Mouse (Mus musculus): Measurements from ENCODE around the gene Sarnp. TPM values are rescaled to one million over a fixed set of nuclear protein-coding genes. Genes with fewer than 3 reads are reported as not detected.
A peak's percentile ranks its signal among the peaks of the same experiment; 100 is the strongest.
"Not testable (repeated sequence)": the region's sequence is repeated elsewhere in the genome, so short reads cannot be mapped to it uniquely, and the experiment has no call there.

Gene Sarnp
- polyA plus RNA-seq, 1 experiment from 2014 or later: 146 TPM

DNA sequence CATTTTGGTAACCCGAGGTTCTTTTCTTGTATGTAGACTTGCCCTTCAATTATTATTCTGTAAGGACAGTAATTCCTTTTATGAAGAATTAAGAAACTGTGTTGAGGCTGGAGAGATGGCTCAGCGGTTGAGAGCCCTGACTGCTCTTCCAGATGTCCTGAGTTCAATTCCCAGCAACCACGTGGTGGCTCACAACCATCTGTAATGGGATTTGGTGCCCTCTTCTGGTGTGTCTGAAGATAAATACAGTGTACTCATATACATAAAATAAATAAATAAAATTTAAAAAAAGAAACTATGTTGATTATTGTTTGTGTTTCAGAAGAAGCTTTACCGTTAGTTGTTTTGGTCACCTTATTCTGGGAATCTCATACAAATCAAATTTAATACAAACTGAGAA is 6.0 kb downstream of the Sarnp start:
- H3K27ac ChIP-seq (replicated peaks); H3K9ac ChIP-seq; H3K27me3 ChIP-seq; ATAC-seq (ENCODE audit: low FRiP score, low read depth); H3K9me3 ChIP-seq: not testable (repeated sequence)
- H3K4me3 ChIP-seq: peak overlapping the region; percentile 55
- peak overlapping the region; percentile 74 for H3K4me2 ChIP-seq
- peaks cover 20% of the 10 kb centered on the region for H3K4me1 ChIP-seq (replicated peaks)
- WGBS: 78% methylated on average over 4 of the region's 4 CpGs
- peaks cover 17% of the 10 kb centered on the region for H3K36me3 ChIP-seq

DNA sequence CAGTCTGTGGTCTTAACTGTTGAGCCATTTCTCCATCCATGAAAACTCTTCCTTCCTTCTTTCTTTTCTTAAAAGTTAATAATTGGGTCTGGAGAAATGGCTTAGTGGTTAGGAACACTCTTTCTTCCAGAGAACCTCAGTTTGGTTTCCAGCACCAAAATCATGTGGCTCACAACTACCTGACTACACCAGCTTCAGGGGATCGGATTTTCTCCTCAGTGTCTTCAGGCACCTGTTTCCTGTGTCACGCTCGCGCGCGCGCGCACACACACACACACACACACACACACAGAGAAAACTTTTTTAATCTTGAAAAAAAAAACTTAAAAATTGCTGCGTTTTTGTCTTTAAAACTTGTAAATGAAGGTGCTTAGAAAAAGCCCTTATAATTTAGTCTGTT is 6.7 kb downstream of the Sarnp start:
- peaks cover 11% of the 10 kb centered on the region for H3K36me3 ChIP-seq
- H3K27me3 ChIP-seq: no peaks in the 10 kb centered on the region
- H3K9ac ChIP-seq: no peak overlapping the region
- WGBS: 98% methylated on average over 9 of the region's 9 CpGs
- peaks cover 20% of the 10 kb centered on the region for H3K4me1 ChIP-seq (replicated peaks)
- H3K4me3 ChIP-seq: no peak overlapping the region
- H3K9me3 ChIP-seq: no peaks in the 10 kb centered on the region
- no peak overlapping the region for H3K4me2 ChIP-seq
- H3K27ac ChIP-seq (replicated peaks): no peak overlapping the region
- ATAC-seq (ENCODE audit: low FRiP score, low read depth): no peak

DNA sequence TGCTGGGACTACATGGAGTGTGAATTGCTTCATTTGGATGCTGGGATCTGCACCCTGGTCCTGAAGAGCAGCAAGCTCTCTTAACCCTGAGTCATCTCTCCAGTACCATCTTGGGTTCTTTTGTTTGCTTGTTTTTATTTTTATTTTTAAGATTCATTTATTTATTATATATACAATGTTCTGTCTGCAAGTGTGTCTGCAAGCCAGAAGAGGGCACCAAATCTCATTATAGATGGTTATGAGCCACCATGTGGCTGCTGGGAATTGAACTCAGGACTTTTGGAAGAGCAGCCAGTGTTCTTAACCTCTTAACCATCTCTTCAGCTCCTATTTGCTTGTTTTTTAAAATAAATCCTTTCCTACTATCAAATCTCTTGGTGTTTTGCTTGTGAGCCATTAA is 20.3 kb downstream of the Sarnp start:
- H3K9ac ChIP-seq: no peak overlapping the region
- no peak overlapping the region for H3K4me2 ChIP-seq
- no peaks in the 10 kb centered on the region for H3K4me1 ChIP-seq (replicated peaks)
- peaks cover 58% of the 10 kb centered on the region for H3K36me3 ChIP-seq
- H3K4me3 ChIP-seq: no peak overlapping the region
- H3K9me3 ChIP-seq: no peaks in the 10 kb centered on the region
- no peak for ATAC-seq (ENCODE audit: low FRiP score, low read depth)
- H3K27ac ChIP-seq (replicated peaks): no peak overlapping the region
- H3K27me3 ChIP-seq: no peaks in the 10 kb centered on the region

DNA sequence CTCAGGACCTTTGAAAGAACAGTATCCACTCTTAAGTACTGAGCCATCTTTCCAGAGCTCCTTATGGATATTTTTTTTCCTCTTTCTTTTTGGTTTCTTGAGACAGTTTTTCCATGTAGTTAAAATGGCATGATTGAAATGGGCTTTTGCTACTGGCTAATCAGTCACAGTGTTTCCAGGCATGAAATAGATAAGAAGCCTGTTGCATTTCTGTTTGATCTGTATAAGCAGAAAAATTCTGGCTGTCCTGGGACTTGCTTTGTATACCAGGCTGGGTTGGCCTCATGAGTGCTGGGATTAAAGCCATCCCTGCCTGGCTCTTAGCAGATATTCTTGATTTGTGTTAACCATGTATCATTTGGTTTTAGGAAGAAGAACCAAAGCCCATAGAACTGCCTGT is 22.3 kb downstream of the Sarnp start:
- peaks cover 58% of the 10 kb centered on the region for H3K36me3 ChIP-seq
- no peak overlapping the region for H3K27ac ChIP-seq (replicated peaks)
- H3K27me3 ChIP-seq: no peaks in the 10 kb centered on the region
- no peak for ATAC-seq (ENCODE audit: low FRiP score, low read depth)
- no peaks in the 10 kb centered on the region for H3K9me3 ChIP-seq
- no peak overlapping the region for H3K4me3 ChIP-seq
- no peak overlapping the region for H3K4me2 ChIP-seq
- H3K9ac ChIP-seq: no peak overlapping the region
- H3K4me1 ChIP-seq (replicated peaks): no peaks in the 10 kb centered on the region

DNA sequence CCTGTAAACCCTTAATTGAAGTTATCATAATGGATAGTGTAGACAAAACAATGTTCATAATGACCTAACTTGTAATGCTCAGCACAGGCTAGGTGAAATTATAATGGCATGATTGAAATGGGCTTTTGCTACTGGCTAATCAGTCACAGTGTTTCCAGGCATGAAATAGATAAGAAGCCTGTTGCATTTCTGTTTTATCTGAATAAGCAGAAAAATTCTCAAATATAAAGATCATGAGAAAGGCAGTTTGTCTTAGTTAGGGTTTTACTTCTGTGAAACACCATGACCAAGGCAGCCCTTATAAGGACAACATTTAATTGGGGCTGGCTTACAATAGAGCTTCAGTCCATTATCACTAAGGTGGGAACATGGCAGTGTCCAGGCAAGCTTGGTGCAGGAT is 23.5 kb downstream of the Sarnp start:
- no peak overlapping the region for H3K9ac ChIP-seq
- no peak overlapping the region for H3K27ac ChIP-seq (replicated peaks)
- H3K9me3 ChIP-seq: no peaks in the 10 kb centered on the region
- H3K36me3 ChIP-seq: peaks cover 50% of the 10 kb centered on the region
- no peak for ATAC-seq (ENCODE audit: low FRiP score, low read depth)
- H3K4me1 ChIP-seq (replicated peaks): no peaks in the 10 kb centered on the region
- no peak overlapping the region for H3K4me2 ChIP-seq
- no peaks in the 10 kb centered on the region for H3K27me3 ChIP-seq
- no peak overlapping the region for H3K4me3 ChIP-seq

DNA sequence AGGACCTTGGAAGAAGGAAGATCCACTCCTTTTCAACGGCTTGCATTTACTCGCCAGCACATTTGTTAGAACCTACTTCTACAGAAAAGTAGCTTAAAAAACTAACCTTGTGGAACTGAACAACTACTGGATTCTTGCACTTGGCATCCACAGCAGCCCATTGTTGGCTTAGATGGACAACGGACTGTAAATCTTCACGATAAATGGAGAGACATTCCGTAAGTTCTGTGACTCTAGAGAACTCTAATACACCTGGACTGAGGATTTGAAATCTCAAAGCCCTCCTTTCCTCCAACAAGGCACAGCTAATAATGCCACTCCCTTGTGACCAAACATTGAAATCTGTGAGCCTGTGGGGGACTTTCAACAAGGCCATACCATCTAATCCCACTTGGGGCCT is 26.1 kb downstream of the Sarnp start:
- H3K4me1 ChIP-seq (replicated peaks): no peaks in the 10 kb centered on the region
- H3K36me3 ChIP-seq: peaks cover 43% of the 10 kb centered on the region
- H3K9me3 ChIP-seq: no peaks in the 10 kb centered on the region
- H3K27me3 ChIP-seq: no peaks in the 10 kb centered on the region
- H3K4me2 ChIP-seq: no peak overlapping the region
- 95% methylated on average over 5 of the region's 5 CpGs for WGBS
- ATAC-seq (ENCODE audit: low FRiP score, low read depth): no peak
- no peak overlapping the region for H3K9ac ChIP-seq
- no peak overlapping the region for H3K27ac ChIP-seq (replicated peaks)
- H3K4me3 ChIP-seq: no peak overlapping the region

DNA sequence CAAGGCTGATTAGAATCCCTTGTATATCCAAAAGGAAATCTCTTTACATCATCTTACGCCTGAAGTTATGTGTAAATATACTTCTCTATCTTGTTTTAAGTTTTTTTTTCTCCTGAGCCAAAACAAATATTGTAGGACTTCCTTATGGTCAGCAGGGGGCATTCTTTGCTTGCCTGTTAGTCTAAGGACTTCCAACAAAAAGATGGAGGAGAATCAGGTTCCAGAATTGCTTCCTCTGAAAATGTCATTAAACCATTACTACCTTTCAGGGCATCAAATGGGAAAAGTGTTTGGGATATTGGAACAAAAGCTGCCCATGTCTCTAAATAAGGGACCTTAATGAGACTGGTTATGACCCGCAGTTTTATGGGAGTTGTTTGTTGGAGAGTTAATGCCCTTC is 28.4 kb downstream of the Sarnp start:
- peaks cover 56% of the 10 kb centered on the region for H3K36me3 ChIP-seq
- H3K4me2 ChIP-seq: no peak overlapping the region
- H3K9me3 ChIP-seq: no peaks in the 10 kb centered on the region
- 78% methylated on average over 2 of the region's 2 CpGs for WGBS
- no peak overlapping the region for H3K9ac ChIP-seq
- ATAC-seq (ENCODE audit: low FRiP score, low read depth): no peak
- H3K4me3 ChIP-seq: no peak overlapping the region
- no peaks in the 10 kb centered on the region for H3K4me1 ChIP-seq (replicated peaks)
- no peaks in the 10 kb centered on the region for H3K27me3 ChIP-seq
- H3K27ac ChIP-seq (replicated peaks): 0 out of 2 replicates have a peak overlapping the region, but pooled peaks have one; percentile 31

DNA sequence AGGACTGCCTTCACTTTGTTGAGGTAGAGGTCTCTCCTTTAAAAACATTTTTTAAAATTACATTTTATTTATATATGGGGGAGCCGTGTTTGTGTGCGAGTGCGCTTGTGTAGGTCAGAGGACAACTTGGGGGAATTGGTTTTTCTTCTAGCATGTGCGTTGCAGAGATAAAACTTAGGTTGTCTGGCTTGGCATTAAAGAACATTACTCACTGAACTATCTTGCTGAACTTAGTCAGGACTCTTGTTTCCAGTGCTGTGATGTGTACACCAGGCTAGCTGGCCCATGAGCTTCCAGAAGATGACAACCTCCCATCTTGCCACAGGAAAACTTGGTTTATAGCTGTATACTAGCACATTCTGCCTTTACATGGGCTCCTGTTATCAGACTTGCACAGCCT is 29.5 kb downstream of the Sarnp start:
- Histone ChIP-seq H3K9ac (no peak overlapping the region), H3K4me3 (no peak overlapping the region), H3K27ac (replicated peaks) (no peak overlapping the region), H3K4me1 (replicated peaks) (no peaks in the 10 kb centered on the region), H3K36me3 (peaks cover 50% of the 10 kb centered on the region), H3K27me3 (no peaks in the 10 kb centered on the region), H3K9me3 (no peaks in the 10 kb centered on the region), H3K4me2 (no peak overlapping the region)
- WGBS: 98% methylated on average over 4 of the region's 4 CpGs
- no peak for ATAC-seq (ENCODE audit: low FRiP score, low read depth)

DNA sequence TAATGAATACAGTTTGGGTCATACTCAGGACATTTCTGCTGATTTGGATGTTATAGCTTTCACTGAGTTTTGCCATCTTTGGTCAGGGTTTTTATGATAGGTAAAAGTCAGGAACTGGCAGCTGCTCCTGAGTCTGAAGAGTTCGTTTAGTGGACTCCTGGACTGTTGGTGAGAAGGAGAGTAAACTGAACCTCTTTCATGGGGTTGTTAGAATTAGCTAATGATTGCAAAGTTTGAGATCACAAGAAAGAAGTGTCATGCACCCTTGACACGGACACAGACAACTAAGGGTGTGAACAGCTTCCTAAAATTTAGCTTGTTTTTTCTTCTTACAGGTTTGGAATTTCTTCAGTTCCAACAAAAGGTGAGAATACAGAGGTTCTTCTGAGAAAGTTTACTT is 31.3 kb downstream of the Sarnp start:
- Histone ChIP-seq H3K36me3 (peaks cover 42% of the 10 kb centered on the region), H3K4me3 (no peak overlapping the region), H3K9me3 (no peaks in the 10 kb centered on the region), H3K9ac (no peak overlapping the region), H3K27ac (replicated peaks) (no peak overlapping the region), H3K4me2 (no peak overlapping the region), H3K4me1 (replicated peaks) (no peaks in the 10 kb centered on the region), H3K27me3 (no peaks in the 10 kb centered on the region)
- no peak for ATAC-seq (ENCODE audit: low FRiP score, low read depth)
- 85% methylated on average over 2 of the region's 2 CpGs for WGBS

DNA sequence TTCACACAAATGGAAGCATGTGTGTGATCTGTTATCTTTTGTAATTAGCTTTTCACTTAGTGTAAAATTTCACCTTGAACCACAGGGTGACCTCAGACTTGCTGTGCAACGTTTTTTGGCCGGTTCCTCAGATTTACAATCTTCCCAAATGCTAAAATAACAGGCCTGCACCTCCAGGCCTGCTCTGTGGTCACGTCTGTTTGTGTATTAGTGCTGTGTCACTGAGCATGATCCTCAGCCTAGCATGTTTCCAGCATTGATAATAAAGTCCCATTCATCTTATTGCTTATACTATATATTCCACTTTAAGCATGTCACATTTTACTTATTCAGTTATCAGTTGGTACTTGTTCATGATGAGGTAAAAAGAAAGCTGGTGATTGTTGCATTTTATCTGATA is 33.2 kb downstream of the Sarnp start:
- Histone ChIP-seq H3K27ac (replicated peaks) (no peak overlapping the region), H3K27me3 (no peaks in the 10 kb centered on the region), H3K9me3 (no peaks in the 10 kb centered on the region), H3K4me1 (replicated peaks) (no peaks in the 10 kb centered on the region), H3K9ac (no peak overlapping the region), H3K4me2 (no peak overlapping the region), H3K4me3 (no peak overlapping the region), H3K36me3 (peaks cover 44% of the 10 kb centered on the region)
- WGBS: 72% methylated on average over 3 of the region's 3 CpGs
- no peak for ATAC-seq (ENCODE audit: low FRiP score, low read depth)

DNA sequence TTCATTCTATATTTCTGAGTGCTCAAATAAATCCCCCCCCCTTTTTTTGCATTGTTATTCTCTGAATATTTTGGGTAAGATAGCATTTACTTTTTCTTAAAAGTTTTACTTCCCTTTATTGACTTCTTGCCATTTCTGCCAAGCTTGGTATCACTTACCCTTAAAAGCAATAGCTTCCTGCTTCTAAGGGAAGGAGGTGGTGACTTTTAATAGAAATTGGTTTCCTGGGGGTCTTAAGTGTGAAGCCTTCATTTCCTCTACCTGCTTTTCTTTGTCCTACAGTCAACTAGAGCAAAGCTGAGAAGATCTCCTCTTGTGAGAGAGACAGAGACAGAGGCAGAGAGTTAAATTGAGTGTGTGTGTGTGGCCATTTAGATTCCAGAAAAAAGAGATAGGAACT is 44.0 kb downstream of the Sarnp start:
- H3K36me3 ChIP-seq: peaks cover 28% of the 10 kb centered on the region
- ATAC-seq (ENCODE audit: low FRiP score, low read depth): no peak
- H3K4me2 ChIP-seq: no peak overlapping the region
- no peaks in the 10 kb centered on the region for H3K4me1 ChIP-seq (replicated peaks)
- no peaks in the 10 kb centered on the region for H3K9me3 ChIP-seq
- no peak overlapping the region for H3K9ac ChIP-seq
- H3K27me3 ChIP-seq: no peaks in the 10 kb centered on the region
- no peak overlapping the region for H3K27ac ChIP-seq (replicated peaks)
- H3K4me3 ChIP-seq: no peak overlapping the region

DNA sequence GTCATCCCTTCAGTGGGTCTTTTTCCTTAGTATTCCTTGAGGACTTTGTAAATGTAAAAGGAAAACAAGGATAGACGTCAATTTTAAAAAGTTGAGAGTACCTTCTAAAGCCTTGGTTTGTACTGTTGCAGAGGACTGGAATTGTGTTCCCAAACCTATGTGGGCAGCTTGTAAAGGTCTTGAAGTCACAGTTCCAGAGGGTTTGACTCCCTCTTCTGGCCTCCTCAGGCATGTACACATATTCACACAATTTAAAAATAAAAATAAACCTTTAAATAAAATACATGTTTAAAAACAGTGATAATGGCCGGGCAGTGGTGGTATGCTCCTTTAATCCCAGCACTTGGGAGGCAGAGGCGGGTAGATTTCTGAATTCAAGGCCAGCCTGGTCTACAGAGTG is 48.9 kb downstream of the Sarnp start:
- 85% methylated on average over 3 of the region's 3 CpGs for WGBS
- H3K4me3 ChIP-seq: no peak overlapping the region
- H3K4me2 ChIP-seq: no peak overlapping the region
- H3K4me1 ChIP-seq (replicated peaks): no peaks in the 10 kb centered on the region
- no peak overlapping the region for H3K9ac ChIP-seq
- H3K9me3 ChIP-seq: no peaks in the 10 kb centered on the region
- no peak overlapping the region for H3K27ac ChIP-seq (replicated peaks)
- no peak for ATAC-seq (ENCODE audit: low FRiP score, low read depth)
- H3K36me3 ChIP-seq: peaks cover 12% of the 10 kb centered on the region
- no peaks in the 10 kb centered on the region for H3K27me3 ChIP-seq

DNA sequence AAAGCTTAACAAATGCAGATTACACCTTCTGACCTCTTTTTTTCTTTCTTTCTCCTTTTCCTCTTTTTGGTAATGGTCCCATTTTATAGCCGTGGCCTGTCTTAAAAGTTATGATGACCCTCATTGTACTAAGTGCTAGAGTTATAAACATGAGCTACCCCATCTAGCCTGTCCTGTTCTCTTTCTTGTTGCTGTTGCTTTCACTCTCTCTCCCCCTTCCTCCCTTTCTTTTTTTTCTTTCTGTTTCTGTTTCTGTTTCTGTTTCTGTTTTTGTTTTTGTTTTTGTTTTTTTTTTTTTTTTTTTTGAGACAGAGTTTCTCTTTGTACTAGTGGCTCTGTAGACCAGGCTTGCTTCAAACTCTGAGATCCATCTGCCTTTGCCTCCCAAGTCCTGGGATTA is 49.4 kb downstream of the Sarnp start:
- H3K9ac ChIP-seq: no peak overlapping the region
- no peak overlapping the region for H3K4me2 ChIP-seq
- H3K4me3 ChIP-seq: no peak overlapping the region
- 89% methylated on average over 1 of the region's 1 CpGs for WGBS
- peaks cover 14% of the 10 kb centered on the region for H3K36me3 ChIP-seq
- ATAC-seq (ENCODE audit: low FRiP score, low read depth): no peak
- H3K27me3 ChIP-seq: no peaks in the 10 kb centered on the region
- H3K27ac ChIP-seq (replicated peaks): no peak overlapping the region
- H3K9me3 ChIP-seq: no peaks in the 10 kb centered on the region
- H3K4me1 ChIP-seq (replicated peaks): no peaks in the 10 kb centered on the region
